Mouse (Mus musculus): ENCODE measurements around the gene Gm20517.
A peak's percentile ranks its signal among the peaks of the same experiment; 100 is the strongest.

Gm20517 gene

DNA sequence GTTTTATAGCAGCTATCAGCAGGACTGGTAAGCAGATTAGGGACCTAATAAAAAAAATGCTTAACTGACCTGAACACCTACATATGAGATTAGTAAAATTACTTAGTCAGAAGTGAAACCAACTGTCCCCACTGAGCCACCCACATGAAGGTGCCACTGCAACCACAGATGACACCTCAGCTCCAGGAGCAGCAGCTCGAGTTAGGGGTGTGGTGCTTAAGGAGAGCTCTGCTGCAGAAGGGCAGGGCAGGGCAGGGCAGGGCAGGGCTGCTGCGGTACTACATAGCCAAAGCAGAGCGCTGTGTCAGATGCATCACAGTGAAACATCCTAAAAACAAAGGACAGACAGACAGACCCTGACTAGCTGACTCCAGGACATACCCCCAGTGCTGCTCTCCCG, 71.4 kb downstream of the Gm20517 start:
- DNase-seq, result no peak

DNA sequence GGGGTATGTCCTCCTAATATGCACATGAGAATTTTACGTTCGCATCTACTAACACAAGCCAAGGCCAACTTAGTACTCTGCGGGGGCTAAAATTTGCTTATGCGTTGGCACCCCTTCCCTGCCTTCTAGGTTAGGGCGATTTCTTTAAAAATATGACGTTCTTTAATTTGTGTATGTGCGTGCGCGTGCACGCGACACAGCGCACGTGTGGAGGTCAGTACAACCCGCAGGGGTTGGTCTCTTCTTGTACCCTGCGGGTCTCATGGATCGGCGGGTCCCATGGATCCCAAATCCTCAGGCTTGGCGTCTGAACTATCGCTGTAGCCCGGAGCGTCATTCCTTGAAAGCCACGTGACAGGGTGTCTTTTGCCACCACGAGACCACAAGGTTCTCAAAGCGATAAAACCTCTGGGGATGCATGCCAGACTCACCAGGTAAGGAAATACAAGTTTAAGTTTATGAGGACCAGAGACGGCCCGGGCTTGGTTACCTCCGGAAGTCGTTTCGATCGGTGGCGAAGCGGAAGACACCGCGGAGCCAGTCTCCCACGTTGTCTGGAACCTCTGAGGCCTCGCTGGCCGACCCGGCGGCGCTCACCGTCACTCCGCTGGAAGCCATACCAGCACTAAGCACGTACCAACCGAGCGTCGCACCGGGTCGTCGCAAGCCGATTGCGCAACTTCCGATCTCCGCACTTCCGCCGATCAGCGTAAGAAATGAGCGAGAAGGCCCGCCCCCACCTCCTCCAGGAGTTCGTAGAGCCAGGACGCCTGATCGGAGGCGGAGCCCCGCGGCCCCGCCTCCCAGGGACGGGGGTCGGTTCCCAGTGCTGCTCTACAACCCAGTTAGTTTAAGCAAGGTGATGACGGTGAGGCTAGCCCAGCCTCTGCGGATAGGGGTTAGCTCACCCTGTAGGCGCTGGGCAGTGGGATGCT, 76.3 kb downstream of the Gm20517 start:
- peak; percentile 95 for DNase-seq

DNA sequence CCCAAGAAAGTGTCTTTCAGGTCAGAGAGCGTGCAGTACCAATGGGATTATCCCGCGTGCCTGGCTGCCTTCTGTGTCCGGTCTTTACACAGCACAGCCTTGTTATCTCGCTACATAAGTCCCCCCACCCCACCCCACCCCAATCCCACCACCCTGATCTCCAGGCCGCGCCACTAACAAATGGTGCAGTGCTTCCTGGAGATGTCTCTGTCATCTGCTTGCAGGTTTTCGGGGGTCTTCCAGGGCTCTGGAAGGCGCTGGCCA, 76.9 kb downstream of the Gm20517 start, which contains the start of gene Tomm6:
Gene Tomm6, minus strand, starts transcription at position 43 of the 264 bp plus-strand sequence.
- no peak for DNase-seq

DNA sequence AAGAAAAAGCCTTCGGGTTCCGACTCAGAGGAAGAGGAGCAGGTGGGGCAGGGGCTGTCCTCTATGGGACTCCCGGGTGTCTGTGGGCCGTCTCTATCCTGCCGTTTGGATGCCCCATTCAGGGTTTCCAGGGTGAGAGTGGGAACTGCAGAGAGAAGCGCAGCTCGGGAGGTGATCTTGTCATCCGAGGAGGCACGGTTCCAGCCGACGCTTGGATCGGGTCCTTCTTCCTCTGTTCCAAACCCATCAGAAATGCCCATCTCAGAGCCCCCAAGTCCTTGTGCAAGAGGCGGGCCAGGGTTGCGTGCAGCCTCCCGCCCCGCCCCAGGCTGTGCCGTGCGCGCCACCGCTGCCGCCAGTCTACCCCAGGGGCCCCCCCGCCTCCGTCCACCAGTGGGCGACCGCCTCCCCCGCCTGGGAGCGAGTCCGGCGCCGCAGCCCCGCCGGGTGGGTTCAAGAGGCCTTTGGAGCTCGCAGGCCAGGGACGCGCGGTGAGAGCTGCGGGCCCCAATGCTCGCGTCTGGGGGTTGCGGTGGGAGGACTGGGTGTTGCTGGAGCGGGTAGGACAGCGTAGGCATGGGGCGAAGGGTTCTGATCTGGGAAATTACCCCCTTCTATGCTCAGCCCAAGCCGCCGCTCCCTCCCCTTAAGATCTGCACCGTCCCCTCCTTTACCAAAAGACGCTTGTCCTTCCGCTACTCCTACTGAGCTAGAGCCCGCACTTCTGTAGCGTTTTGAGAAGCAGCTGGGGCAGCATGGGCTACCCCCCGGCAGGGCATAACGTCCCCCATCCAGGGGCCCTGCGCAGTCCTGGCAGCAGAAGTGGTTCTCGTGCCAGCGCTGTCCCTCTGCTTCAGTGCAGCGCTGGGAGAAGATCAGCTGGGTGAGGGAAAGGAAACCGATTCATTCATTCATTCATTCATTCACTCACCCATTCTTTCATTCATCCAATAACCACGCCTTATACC, 77.5 kb downstream of the Gm20517 start, which contains the start of gene Frs3:
Gene Frs3, plus strand, starts transcription at position 423 of the 968 bp plus-strand sequence.
- peak; percentile 59 for DNase-seq

DNA sequence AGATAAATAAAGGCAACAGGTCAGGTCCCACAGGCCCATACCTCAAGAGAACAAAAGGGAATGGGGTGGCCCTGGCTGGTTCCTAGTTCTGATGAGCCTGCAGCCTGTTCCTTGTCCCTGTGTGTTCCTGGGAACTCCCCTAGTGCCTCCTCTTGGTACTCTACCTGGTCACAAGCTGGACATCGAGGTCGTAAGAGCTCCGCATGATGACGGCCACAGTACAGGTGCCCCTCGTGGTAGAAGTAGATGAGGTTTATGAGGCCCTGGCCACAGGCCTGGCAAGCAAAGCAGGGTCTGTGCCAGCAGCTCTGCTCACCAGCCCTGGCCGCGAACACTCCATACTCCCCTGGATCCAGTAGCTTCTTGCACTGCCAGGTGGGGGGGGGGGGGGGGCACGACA, 78.5 kb downstream of the Gm20517 start:
- DNase-seq, result no peak

DNA sequence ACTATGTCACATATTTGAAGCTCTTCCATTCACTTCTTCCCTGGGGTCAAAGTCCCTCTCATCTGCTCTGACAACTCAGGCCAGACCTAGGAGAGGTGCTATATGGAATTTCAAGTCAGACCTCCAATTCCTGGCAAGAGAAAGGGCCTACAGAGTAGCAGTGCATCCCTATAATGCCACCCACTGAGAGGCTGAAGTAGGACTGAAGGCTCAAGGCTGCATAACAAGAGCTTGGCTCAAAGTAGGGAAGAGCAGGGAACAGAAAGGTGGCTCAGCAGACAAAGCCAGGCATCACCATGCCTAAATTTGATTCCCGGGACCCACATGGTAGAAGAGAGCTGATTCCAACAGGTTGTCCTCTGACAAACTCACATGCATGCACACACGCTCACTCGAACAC, 80.3 kb downstream of the Gm20517 start:
- DNase-seq, result no peak

DNA sequence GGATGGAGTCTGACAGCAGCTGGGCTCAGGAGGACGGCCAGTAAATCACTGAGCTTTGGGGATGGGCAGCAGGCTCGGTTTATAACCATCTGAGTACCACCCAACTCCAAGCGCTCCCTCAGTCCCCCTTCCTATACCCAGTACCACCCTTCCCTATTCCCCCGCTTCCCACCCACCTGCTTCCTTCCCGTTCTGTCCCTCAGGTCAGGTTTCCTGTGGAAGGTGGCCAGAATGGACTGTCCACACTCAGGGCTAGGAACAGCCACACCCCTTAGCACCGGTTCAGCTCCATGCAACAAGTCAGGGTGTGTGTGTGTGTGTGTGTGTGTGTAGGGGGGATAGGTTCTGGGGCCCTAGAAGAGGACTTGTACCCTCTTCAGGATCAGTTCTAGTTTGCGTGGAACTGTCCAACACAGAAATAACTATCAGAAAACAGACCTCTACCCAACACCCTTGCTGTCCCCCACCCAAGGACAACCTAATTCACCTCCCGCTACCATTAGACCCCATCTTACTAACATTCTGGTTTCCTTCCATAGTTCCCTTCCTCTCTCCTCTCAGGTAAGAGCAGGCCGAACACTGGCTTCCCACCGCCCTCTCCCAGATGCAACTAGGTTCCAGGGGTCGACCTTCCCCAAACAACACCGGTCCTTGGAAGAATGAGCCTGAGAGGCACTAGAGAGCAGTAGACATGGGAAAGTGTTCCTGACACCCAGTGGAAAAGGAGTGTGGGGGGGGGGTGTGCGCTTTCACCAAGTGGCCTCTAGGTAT, 82.5 kb downstream of the Gm20517 start:
- no peak for DNase-seq

DNA sequence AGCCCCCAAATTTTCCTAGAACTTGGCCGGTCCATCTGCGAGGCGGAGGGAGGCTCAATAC, 82.9 kb downstream of the Gm20517 start, which contains the start of gene Gm21981:
Gene Gm21981, minus strand, starts transcription at position 14 of the 61 bp plus-strand sequence.
- no peak for DNase-seq

DNA sequence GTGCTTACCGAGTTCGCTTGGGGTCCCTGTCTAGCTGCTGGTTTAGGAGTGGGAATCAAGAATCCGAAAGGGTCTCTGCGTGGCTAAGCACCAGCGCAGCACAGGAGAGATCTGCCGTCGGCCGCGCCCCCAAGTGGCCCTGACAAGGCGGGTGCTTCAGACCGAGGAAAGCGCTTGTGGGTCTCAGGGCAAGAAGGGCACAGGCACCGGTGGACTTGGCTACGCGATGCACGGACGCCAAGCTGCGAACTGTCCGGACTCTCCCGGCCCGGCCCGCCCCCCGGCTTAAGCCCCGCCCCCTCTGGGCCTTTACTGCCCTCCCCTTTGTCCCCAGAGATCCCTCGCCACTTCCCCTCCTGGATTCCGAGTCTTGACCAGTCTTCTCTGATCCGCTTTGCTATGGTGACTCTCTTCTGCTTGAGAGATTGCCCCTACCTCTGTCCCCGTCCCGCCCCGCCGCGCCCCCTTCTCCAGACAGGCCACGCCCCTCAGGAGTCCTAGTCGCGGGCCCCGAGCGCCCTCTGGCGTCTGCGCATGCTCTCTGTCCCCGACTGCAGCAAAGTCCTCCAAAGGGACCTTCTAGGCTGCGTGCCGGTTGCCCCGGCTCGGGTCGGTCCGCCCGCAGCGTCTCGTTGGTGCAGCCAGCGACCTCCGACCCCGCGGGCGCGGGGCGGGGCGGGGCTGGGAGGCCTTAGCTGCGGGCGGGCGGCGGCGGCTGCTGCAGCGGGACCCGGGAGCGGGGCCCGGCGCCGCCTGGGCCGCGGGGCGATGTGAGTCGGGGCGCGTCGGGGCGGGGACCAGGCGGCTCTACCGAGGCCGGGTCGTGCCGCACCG, 83.3 kb downstream of the Gm20517 start, which contains the start of gene Prickle4:
Gene Prickle4, minus strand, starts transcription at position 234 of the 834 bp plus-strand sequence.
- peak; percentile 97 for DNase-seq

DNA sequence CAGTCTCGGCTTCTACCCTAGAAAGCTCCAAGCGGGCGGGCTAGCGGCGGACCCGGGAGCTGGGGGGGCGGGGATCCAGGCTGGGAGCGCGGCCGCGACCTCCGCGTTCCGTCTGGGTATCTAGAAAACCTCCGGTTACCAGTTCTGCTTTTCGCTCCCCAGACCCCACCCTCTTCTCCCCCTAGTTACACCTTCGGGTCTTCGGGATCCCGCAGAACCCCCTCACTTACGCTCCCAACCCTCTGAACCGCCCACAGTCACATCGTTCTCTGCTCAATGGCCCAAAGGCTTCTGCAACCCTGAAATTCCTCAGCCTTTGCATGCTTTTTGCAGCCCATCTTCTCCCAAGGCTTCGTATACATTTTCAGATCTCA, 83.9 kb downstream of the Gm20517 start:
- DNase-seq, result no peak

DNA sequence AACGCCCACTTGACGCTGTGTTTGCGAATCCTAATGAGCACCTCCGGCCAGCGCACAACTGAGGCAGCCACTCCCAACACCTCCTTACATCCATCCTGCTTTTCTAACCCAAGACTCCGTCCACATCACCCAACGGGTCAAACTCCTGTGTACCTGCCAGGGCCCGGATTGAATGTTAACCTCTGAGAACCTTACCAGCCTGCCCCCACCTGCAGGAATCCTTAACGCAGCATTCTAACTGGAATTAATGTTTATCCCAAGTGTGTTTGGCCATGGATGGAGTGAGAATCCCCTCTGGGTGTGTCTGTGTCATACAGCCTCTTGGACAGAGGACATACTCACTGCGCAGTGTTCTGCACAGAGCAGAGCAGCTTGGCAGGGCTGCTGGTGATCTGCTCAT, 86.8 kb downstream of the Gm20517 start:
- peak; percentile 69 for DNase-seq

DNA sequence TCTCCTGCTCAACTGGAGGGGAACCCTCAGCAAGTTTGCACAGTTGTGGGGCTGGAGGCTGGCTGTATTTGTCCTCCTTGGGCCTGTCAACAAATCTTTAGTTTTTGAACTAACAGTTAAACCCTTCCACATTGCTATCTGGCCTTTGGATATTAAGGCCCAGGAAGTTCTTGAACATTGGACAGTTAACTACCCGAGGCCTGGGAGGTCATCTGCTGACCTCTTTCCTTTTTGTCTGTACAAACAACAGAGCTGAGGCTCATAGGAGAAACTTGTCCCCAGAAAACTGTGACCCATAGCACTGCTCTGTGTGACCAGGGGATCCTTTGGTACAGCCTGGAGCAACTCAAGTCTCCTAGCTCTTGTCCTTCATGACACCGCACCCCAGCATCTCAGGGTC, 87.7 kb downstream of the Gm20517 start:
- DNase-seq, result no peak

DNA sequence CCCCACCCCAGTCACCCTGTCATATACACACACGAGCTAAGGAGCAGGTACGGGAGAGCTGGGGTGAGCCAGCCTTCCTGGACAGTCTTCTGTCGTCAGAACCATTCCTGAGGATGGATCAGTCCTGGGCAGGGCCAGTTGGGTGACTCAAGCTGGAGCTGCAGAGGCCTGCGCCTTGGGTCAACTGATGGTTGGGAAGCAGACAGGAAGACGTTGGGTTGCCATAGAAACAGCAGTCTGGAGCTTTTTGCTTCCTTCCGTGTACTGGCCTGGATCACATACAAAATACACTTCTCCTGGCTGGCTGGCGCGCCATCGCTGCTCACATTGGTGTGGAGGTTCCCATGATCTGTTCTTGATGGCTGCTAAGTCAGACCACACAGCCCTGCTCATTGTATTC, 90.4 kb downstream of the Gm20517 start:
- no peak for DNase-seq

DNA sequence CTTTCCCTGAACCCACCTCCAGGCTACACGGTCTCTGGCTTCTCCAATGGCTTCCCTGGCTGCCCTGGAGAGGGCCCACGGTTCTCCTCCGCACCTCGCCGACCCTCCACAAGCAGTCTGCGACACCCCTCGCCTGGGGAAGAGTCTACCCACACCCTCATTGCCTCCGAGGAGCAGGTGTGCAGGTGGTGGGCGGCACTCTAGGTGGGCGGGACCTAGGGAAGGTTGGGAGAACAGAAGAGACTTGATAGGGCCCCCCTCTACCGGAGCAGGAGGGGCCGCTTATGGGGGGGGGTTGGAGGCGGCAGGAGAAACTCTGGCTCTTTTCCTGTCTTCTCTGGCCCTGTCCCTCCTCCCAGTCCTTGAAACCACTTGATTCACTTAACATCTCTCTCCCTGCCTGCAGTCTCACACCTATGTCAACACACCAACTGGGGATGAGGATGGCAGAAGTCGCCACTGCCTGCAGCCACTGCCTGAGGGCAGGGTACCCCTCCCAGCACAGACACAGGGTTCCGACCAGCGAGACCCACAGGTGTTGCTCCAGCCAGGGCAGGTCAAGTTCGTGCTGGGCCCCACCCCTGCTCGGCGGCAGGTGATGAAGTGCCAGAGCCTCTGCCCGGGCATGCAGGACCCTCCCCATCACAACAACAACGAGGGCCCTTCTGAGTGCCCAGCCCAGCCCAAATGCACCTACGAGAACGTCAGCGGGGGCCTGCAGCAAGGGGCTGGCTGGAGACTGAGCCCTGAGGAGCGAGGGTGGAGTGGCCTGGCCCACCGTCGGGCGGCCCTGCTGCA, 91.4 kb downstream of the Gm20517 start:
- DNase-seq, result no peak

DNA sequence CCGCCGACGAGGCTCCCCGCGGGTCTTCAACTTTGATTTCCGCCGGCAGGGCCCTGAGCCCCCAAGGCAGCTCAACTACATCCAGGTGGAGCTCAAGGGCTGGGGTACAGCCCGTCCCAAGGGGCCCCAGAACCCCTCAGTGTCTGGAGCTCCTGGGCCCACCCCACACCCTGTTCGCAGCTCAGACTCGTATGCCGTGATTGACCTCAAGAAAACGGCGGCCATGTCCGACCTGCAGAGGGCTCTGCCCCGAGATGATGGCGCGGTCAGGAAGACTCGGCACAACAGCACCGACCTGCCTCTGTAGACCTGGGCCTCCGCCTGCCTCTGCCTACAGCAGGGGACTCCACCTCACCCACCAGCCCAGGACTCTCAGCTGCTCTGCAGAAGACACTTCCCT, 92.2 kb downstream of the Gm20517 start:
- DNase-seq, result no peak

DNA sequence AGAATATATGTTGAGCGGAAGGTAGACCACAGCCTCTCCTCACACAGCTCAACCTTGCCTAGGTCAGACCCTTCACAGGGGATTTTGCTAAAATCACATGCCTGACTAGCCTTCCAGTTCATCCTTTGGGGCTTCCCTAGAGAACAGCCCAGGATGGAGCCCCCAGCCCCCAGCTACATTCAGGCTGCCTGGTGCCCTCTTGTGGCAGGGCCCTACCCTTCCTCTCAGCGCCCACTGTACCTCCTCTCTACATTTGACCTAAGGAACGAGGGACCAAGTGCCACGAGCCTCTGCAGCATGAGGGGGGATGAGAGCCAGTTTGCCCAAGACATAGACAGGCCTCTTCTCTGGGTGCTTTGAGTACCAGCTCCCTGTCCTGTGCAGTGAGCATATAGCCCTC, 93.3 kb downstream of the Gm20517 start:
- no peak for DNase-seq

DNA sequence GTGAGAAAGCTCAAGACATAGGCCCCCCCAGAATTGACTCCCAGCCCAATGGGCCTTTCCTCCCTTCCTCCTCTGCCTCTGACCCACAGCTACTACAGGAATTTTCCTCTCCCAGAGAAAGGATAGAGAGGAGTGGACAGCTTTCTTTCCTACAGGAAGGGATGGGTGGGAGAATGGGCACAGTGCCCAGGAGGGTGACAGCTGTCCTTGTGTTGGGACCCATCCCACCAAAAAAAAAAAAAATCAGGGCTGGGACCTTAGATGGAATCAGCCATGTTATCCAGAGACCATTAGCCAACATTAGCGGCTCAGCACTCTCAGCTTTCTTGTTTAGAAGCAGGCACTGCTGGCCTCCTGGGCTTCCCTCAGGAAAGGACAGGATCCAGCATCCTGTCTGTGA, 94.8 kb downstream of the Gm20517 start:
- no peak for DNase-seq

DNA sequence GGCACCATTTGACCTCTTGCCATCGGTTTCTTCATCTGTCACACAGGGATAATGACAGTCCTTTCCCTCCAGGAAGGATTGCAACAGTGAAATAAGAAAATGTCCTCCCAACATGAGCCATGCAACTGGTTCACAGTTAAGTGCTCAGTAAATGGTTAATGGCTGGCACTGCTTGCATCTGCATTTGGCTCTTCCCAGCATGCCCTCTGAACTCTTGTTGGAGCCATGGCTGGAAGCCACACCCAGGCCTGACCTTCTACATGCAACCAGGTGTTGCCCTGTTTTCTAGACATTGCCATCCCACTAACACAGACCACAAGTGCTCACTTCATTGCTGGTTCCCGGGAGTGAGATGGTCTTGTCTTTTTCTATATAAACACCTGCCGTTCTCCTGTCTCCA, 96.6 kb downstream of the Gm20517 start:
- DNase-seq, result peak; percentile 30

DNA sequence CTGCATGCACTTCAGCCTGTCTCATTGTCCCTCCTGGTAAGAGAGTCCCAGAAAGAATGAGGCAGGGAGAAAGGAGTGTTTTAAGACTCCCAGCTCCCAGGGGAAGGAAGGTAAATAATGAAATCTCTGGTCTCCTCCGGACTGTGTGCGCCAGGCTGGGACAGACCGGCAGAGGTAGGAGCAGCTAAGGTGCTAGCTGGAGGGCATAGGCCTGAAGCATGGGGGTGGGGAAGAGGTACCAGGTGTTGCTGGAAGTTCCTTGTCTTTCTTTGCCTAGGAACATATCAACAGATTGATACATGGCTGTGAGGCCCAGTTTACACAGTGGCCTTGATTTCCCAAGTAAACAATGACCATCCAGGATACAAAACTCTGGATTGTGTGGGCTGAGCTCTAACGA, 97.6 kb downstream of the Gm20517 start:
- DNase-seq, result no peak

DNA sequence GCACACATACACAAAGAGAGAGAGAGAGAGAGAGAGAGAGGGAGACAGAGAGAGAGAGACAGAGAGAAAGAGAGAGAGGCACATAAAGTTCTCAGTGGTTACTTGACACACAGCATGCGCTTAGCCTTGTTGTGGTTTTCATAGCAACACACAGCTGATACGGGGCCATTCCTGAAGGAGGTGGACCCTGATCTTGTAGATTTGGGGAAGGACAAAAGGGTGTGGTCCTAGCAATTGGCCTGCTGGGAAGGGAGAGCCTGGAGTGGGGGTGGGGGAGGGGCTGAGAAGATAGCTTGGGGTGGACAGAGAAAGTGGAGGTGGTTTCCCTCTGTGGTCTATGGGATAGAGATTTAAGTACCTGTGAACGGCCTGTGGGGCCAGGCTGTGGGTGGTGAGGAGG, 98.6 kb downstream of the Gm20517 start:
- no peak for DNase-seq

DNA sequence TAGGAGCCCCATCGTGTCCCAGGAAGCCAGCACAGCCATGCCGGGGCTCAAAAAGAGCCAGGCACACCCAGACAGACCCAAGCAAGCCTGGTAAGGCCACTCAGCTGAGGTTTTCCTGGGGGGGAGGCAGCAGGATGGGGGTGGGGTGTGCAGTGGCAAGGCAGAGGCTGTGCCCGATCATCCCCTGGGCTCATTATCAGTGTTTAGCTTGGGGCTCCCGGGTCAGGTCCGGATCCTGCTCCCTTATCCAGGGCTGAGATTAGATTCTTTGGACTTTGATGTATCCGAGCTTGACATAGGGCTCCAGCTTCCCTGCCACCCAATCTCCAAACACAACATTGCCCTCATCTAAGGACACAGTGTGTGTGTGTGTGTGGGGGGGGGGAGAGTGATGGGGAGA, 100.5 kb downstream of the Gm20517 start:
- no peak for DNase-seq

Data from kidney, adult 18-20 months (tissue).